Mouse (Mus musculus): ENCODE measurements around the gene Cutc. TPM values are rescaled to one million over a fixed set of nuclear protein-coding genes. Genes with fewer than 3 reads are reported as not detected.

The Cutc gene
- polyA plus RNA-seq (2015; fragmentation: Nextera tagmentation; extraction: Ambion mirVana): 15.1 and 15.6 TPM in 2 replicates

GRCm38 (mm10) chr19:43752489-43753225 lies at the start of gene Cutc, which contains the start of gene Cox15:
Cutc (plus strand) TSS chr19:43752996.
Cox15 (minus strand) TSS chr19:43753000.

GRCm38 (mm10) chr19:43781980-43782379 lies 29.2 kb downstream of the Cutc start, which contains the start of gene Abcc2:
Abcc2 (plus strand) TSS chr19:43782192.

Other genes starting within 250 kb of the Cutc start
- 17.0 and 17.7 TPM in 2 replicates for gene Got1, start 228.4 kb upstream of the Cutc start, polyA plus RNA-seq (2015; fragmentation: Nextera tagmentation; extraction: Ambion mirVana)
- gene Nkx2-3, start 140.7 kb upstream of the Cutc start, polyA plus RNA-seq (2015; fragmentation: Nextera tagmentation; extraction: Ambion mirVana): 18.4 and 26.4 TPM in 2 replicates
- 14.4 and 16.7 TPM in 2 replicates for gene Slc25a28, start 78.1 kb upstream of the Cutc start, polyA plus RNA-seq (2015; fragmentation: Nextera tagmentation; extraction: Ambion mirVana)
- gene Entpd7, start 63.3 kb upstream of the Cutc start, polyA plus RNA-seq (2015; fragmentation: Nextera tagmentation; extraction: Ambion mirVana): 4.4 and 5.3 TPM in 2 replicates
- 6.0 and 7.8 TPM in 2 replicates for gene Cox15, start within 50 bp of the Cutc start, polyA plus RNA-seq (2015; fragmentation: Nextera tagmentation; extraction: Ambion mirVana)
- 0.08 and 0.18 TPM in 2 replicates for gene Abcc2, start 29.2 kb downstream of the Cutc start, polyA plus RNA-seq (2015; fragmentation: Nextera tagmentation; extraction: Ambion mirVana)
- gene Dnmbp, start 187.2 kb downstream of the Cutc start, polyA plus RNA-seq (2015; fragmentation: Nextera tagmentation; extraction: Ambion mirVana): 4.8 and 6.5 TPM in 2 replicates
- gene Cpn1, start 233.6 kb downstream of the Cutc start, polyA plus RNA-seq (2015; fragmentation: Nextera tagmentation; extraction: Ambion mirVana): 0.11 and 0.16 TPM in 2 replicates

All from spleen, postnatal 0 days (tissue).